Comparison of ENCODE assay signal across 10 mouse cellular contexts in the genomic region with DNA sequence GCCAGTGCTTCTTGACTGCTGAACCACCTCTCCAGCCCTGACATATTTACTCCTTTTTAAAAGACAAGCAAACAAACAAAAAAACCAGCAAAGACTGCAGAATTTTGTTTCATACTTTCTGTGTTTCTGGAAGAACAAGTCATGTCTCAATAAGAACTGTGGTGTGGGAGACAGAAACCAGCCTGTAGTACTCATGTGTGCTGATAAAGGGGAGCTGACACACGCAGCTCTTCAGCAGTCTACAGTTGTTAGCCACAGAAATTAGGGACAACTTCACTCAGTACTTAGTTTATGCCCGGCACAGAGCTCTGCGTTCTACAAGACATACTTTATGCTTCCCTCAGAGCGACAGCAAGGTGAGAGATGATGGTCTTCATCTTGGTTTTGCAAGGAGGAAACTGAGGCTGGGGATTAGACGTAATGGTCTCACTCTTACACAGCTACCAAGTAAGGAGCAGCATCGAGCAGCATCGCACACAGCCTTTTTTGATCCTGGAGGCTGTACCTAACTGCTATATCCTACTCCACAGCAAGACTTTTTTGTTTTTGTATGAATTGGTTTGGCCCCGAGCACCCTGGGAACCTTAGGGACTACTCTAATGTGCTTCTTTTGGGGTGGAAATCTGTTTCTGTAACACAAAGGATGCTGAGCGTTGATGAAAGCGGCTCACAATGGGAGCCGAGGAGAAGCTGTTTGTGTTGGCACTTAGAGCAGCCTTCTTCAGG.
DNase-seq lines count a peak whose midpoint lies in the region; ATAC-seq and TF ChIP-seq lines count a peak whose summit lies in the region.
"Had no signal": no experiment of that assay in that cellular context is flagged by ENCODE, and none has a peak within 500 bp of the region (broad histone marks: within the 10 kb centered on the region; RNA-seq: fewer than 3 reads in every experiment).

No protein-coding gene starts in this region.

- H3K4me1 ChIP-seq in heart, embryonic 16.5 days (ENCODE audit: control insufficient read depth, insufficient read depth, low read length) = peaks cover 6% of the 10 kb centered on the region
- H3K4me1 ChIP-seq in forebrain, embryonic 11.5 days (replicated peaks; ENCODE audit: control insufficient read depth, insufficient read depth, low read length) = peaks cover 9% of the 10 kb centered on the region; the same call in 1 of the 2 replicates
- peaks cover 12% of the 10 kb centered on the region for H3K4me1 ChIP-seq in limb, embryonic 14.5 days (ENCODE audit: control insufficient read depth, insufficient read depth, low read length)
- no peaks in the 10 kb centered on the region for H3K4me1 ChIP-seq in liver, embryonic 12.5 days
- H3K4me1 ChIP-seq: megakaryocyte, embryonic 14.5 days had no signal

- DNase-seq in heart, postnatal 4 days = no peak
- no peak for DNase-seq in forebrain, embryonic 11.5 days (ENCODE audit: low spot score)
- peak; percentile 27 for DNase-seq in limb, embryonic 14.5 days (ENCODE audit: low spot score)
- peak; percentile 18 for DNase-seq in neural tube, embryonic 10.5 days (ENCODE audit: extremely low spot score, low spot score)
- no peak for DNase-seq in adrenal gland, adult (ENCODE audit: inconsistent age in 2 of 2, low spot score in 1 of 2)
- no peak for DNase-seq in MN1 (ENCODE audit: low spot score)

- 0 out of 2 replicates have a peak, but pooled peaks cover 2% of the 10 kb centered on the region for H3K27me3 ChIP-seq in heart, embryonic 16.5 days (ENCODE audit: control insufficient read depth, insufficient read depth, low read length)
- no peaks in the 10 kb centered on the region for H3K27me3 ChIP-seq in forebrain, embryonic 11.5 days (ENCODE audit: control insufficient read depth, insufficient read depth, low read length)
- no peaks in the 10 kb centered on the region for H3K27me3 ChIP-seq in limb, embryonic 14.5 days (ENCODE audit: control insufficient read depth, insufficient read depth, low read length)
- no peaks in the 10 kb centered on the region for H3K27me3 ChIP-seq in liver, embryonic 12.5 days (replicated peaks)
- H3K27me3 ChIP-seq: CH12.LX; megakaryocyte, embryonic 14.5 days had no signal

- 0 out of 2 replicates have a peak overlapping the region, but pooled peaks have one; percentile 10 for H3K27ac ChIP-seq in heart, embryonic 16.5 days (ENCODE audit: low read length)
- H3K27ac ChIP-seq in forebrain, embryonic 11.5 days (ENCODE audit: low read depth, low read length) = no peak overlapping the region
- H3K27ac ChIP-seq in limb, embryonic 14.5 days (replicated peaks; ENCODE audit: low read depth, low read length) = no peak overlapping the region
- no peak overlapping the region for H3K27ac ChIP-seq in liver, embryonic 12.5 days

- no peaks in the 10 kb centered on the region for H3K36me3 ChIP-seq in heart, embryonic 16.5 days (ENCODE audit: control insufficient read depth, insufficient read depth)
- no peaks in the 10 kb centered on the region for H3K36me3 ChIP-seq in forebrain, embryonic 11.5 days (ENCODE audit: control insufficient read depth, insufficient read depth, low read length)
- H3K36me3 ChIP-seq in limb, embryonic 14.5 days (ENCODE audit: control insufficient read depth, insufficient read depth, low read length) = no peaks in the 10 kb centered on the region
- no peaks in the 10 kb centered on the region for H3K36me3 ChIP-seq in liver, embryonic 12.5 days

- no peak overlapping the region for H3K4me3 ChIP-seq in heart, embryonic 16.5 days (ENCODE audit: low read length)
- H3K4me3 ChIP-seq in forebrain, embryonic 11.5 days (ENCODE audit: low read depth, low read length) = no peak overlapping the region
- H3K4me3 ChIP-seq in limb, embryonic 14.5 days (replicated peaks; ENCODE audit: low read length) = no peak overlapping the region
- no peak overlapping the region for H3K4me3 ChIP-seq in liver, embryonic 12.5 days
- H3K4me3 ChIP-seq: megakaryocyte, embryonic 14.5 days had no signal

- 38% methylated on average over 11 of the region's 11 CpGs for WGBS in heart, embryonic 16.5 days
- WGBS in forebrain, embryonic 11.5 days = 31% methylated on average over 11 of the region's 11 CpGs
- 58% methylated on average over 11 of the region's 11 CpGs for WGBS in limb, embryonic 14.5 days
- 58% methylated on average over 11 of the region's 11 CpGs for WGBS in liver, embryonic 12.5 days (ENCODE audit: insufficient replicate concordance)

- H3K9ac ChIP-seq in heart, embryonic 16.5 days (ENCODE audit: low read length) = no peak overlapping the region
- no peak overlapping the region; the same call in 1 of the 2 replicates for H3K9ac ChIP-seq in forebrain, embryonic 11.5 days (ENCODE audit: low read length)
- no peak overlapping the region for H3K9ac ChIP-seq in limb, embryonic 14.5 days (ENCODE audit: low read depth, low read length, severe bottlenecking)
- H3K9ac ChIP-seq in liver, embryonic 12.5 days = no peak overlapping the region

- no peak for ATAC-seq in heart, embryonic 16.5 days (replicated peaks; ENCODE audit: extremely low read depth, insufficient read depth, low FRiP score)
- no peak for ATAC-seq in forebrain, embryonic 11.5 days (replicated peaks; ENCODE audit: low FRiP score)
- ATAC-seq in limb, embryonic 14.5 days (ENCODE audit: low FRiP score, low read depth) = 0 out of 2 replicates have a peak, but pooled peaks have one; percentile 8
- no peak for ATAC-seq in liver, embryonic 12.5 days

- peak overlapping the region; percentile 11; the same call in 1 of the 2 replicates for H3K4me2 ChIP-seq in heart, embryonic 16.5 days (ENCODE audit: low read depth, low read length)
- peak overlapping the region; percentile 15; the same call in 1 of the 2 replicates for H3K4me2 ChIP-seq in forebrain, embryonic 11.5 days (ENCODE audit: low read depth, low read length, severe bottlenecking)
- H3K4me2 ChIP-seq in limb, embryonic 14.5 days (replicated peaks; ENCODE audit: low read depth, low read length, severe bottlenecking) = no peak overlapping the region
- H3K4me2 ChIP-seq in liver, embryonic 12.5 days = no peak overlapping the region

- H3K9me3 ChIP-seq in heart, embryonic 16.5 days (replicated peaks; ENCODE audit: control insufficient read depth, low read length) = no peaks in the 10 kb centered on the region
- no peaks in the 10 kb centered on the region for H3K9me3 ChIP-seq in forebrain, embryonic 11.5 days (ENCODE audit: control insufficient read depth, low read length)
- H3K9me3 ChIP-seq in limb, embryonic 14.5 days (ENCODE audit: control insufficient read depth, low read length) = no peaks in the 10 kb centered on the region
- H3K9me3 ChIP-seq in liver, embryonic 12.5 days (replicated peaks) = no peaks in the 10 kb centered on the region
- H3K9me3 ChIP-seq: megakaryocyte, embryonic 14.5 days had no signal

- TF ChIP-seq POLR2A in limb, embryonic 14.5 days (IDR thresholded peaks at IDR 0.05; ENCODE audit: borderline replicate concordance, extremely low read depth, insufficient read depth, insufficient read length) = no peak

Comparison
In these comparisons a context has a peak if more than half of its experiments do, and no peak if none do; other contexts are left out.
1. H3K4me2 ChIP-seq: peak in heart, embryonic 16.5 days (single experiment) and forebrain, embryonic 11.5 days (single experiment); none in limb, embryonic 14.5 days (single experiment) and liver, embryonic 12.5 days (single experiment).
2. DNase-seq: peak in limb, embryonic 14.5 days (single experiment) and neural tube, embryonic 10.5 days (single experiment); none in heart, postnatal 4 days (single experiment), forebrain, embryonic 11.5 days (single experiment), adrenal gland, adult (0 of 2) and MN1 (single experiment).